Mouse (Mus musculus) intestine, embryonic 15.5 days (tissue): ENCODE data around the gene a. TPM values are rescaled to one million over a fixed set of nuclear protein-coding genes. Genes with fewer than 3 reads are reported as not detected.

Experiments used
- ATAC-seq: fragments of 200-750 bp; cut with Nextera tagmentation; 2 replicates; pipeline ENCODE4 v1.8.0; 2017; ENCODE audit warnings: moderate TSS enrichment, moderate library complexity
- H3K27ac ChIP-seq: fragments of 300-500 bp; sonication (generic); 2 replicates; pipeline ENCODE4 v1.5.1; 2015; ENCODE audit warnings: mild to moderate bottlenecking, inconsistent platforms
- H3K27me3 ChIP-seq: fragments of 300-500 bp; sonication (generic); replicated peaks from 2 replicates; pipeline ENCODE4 v1.6.1; 2015; ENCODE audit warnings: inconsistent platforms
- H3K36me3 ChIP-seq: fragments of 300-500 bp; sonication (generic); 2 replicates; pipeline ENCODE4 v1.6.1; 2015; ENCODE audit warnings: inconsistent platforms
- H3K4me1 ChIP-seq: fragments of 300-500 bp; sonication (generic); replicated peaks from 2 replicates; pipeline ENCODE4 v1.6.1; 2015; ENCODE audit warnings: inconsistent platforms
- H3K4me2 ChIP-seq: fragments of 300-500 bp; sonication (generic); replicated peaks from 2 replicates; pipeline ENCODE4 v1.6.1; 2015; ENCODE audit warnings: mild to moderate bottlenecking, inconsistent platforms
- H3K4me3 ChIP-seq: fragments of 300-500 bp; sonication (generic); replicated peaks from 2 replicates; pipeline ENCODE4 v1.5.1; 2015; ENCODE audit warnings: inconsistent platforms
- H3K9ac ChIP-seq: fragments of 300-500 bp; sonication (generic); 2 replicates; pipeline ENCODE4 v1.6.1; 2015; ENCODE audit warnings: inconsistent platforms
- H3K9me3 ChIP-seq: fragments of 300-500 bp; sonication (generic); 2 replicates; pipeline ENCODE4 v1.6.1; 2016; ENCODE audit warnings: inconsistent platforms
- WGBS: fragments of 180-500 bp; shearing (Covaris S2); methylation state at CpG from one replicate; pipeline ENCODE4 v1.1.7; 2015; 5-methylcytosine and 5-hydroxymethylcytosine counted together
- polyA plus RNA-seq: library from polyadenylated mRNA; unstranded; fragments of >200 nt; fragmentation: Nextera tagmentation; extraction: Ambion mirVana; gene quantifications from 2 replicates; pipeline ENCODE4 v1.2.1, GENCODE M21; 2015

The a gene
- polyA plus RNA-seq, 1 experiment from 2014 or later = 0.63 TPM

DNA sequence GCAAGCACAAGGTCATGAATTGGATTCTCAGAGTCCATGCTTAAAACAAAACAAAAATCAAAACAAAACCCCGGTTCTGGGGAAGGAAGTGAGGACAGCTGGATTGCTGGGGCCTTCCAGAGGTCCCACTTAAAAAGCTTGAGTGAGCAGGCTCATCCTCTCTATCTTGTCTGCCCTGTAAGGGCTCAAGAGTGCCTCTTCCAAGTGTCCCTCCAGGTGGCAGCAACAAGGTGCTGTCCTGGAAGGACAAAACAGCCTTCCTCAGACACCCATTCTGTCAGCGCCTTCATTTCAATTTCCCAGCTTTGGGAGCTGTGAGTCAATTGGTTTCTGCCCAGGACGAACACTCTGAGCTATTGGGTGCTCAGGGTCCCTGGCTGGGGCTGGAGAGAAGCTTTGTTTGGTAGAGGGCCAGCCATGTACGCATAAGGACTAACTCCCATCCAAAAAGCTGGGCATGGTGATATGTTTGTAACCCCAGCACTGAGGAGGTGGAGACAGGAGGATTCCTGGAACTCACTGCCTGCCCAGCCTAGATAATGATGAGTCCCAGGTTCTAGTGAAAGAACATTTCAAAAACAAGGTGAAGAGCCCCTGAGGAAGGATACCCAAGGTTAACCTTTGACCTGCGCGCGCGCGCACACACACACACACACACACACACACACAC lies 26.2 kb upstream of the a start:
- 82% methylated on average over 9 of the region's 9 CpGs for WGBS
- Histone ChIP-seq H3K9me3 (no peaks in the 10 kb centered on the region), H3K9ac (no peak overlapping the region), H3K4me3 (no peak overlapping the region), H3K27ac (no peak overlapping the region), H3K27me3 (no peaks in the 10 kb centered on the region), H3K4me1 (0 out of 2 replicates have a peak, but pooled peaks cover 7% of the 10 kb centered on the region), H3K36me3 (no peaks in the 10 kb centered on the region), H3K4me2 (no peak overlapping the region)
- peak; percentile 69; the same call in 1 of the 2 replicates for ATAC-seq

DNA sequence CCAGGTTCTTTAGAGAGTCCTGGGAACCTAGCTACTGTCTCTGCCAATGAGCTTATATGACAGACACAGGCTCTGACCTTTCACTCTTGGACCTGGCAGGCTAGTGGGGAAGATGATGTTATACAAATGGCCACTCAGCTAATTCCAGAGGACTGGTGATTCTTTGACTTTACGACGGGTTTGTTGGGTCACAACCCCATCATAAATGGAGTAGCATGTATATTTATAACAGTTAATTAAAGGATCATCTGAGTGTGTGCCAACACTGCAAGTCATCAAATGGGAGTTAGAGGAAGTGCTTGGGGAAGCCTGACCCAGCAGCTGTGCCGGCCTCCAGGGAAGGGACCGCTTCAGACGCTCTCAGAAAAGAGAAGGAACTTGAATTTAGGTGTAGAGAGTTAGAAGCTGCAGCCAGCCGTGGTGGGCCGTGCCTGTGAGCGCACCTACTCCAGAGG lies 25.6 kb upstream of the a start:
- no peak overlapping the region for H3K4me2 ChIP-seq
- no peaks in the 10 kb centered on the region for H3K36me3 ChIP-seq
- ATAC-seq = no peak
- H3K4me3 ChIP-seq = no peak overlapping the region
- no peak overlapping the region for H3K9ac ChIP-seq
- no peak overlapping the region for H3K27ac ChIP-seq
- 53% methylated on average over 8 of the region's 8 CpGs for WGBS
- no peaks in the 10 kb centered on the region for H3K9me3 ChIP-seq
- H3K4me1 ChIP-seq = 0 out of 2 replicates have a peak, but pooled peaks cover 7% of the 10 kb centered on the region
- no peaks in the 10 kb centered on the region for H3K27me3 ChIP-seq

DNA sequence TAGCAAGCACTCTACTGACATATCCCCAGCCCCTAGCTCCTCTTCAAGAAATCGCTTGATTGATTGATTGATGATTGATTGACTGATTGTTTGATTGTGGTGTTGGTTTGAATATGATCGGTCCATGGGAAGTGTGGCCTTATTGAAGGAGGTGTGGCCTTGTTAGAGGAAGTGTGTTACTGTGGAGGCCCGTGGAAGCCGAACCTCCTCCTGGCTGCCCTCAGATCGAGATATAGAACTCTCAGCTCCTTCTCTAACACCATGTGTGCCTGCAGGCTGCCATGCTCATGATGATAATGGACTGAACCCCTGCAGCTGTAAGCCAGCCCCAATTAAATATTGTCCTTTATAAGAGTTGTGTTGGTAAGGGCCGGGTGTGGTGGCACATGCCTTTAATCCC lies 24.2 kb upstream of the a start:
- H3K4me2 ChIP-seq = no peak overlapping the region

DNA sequence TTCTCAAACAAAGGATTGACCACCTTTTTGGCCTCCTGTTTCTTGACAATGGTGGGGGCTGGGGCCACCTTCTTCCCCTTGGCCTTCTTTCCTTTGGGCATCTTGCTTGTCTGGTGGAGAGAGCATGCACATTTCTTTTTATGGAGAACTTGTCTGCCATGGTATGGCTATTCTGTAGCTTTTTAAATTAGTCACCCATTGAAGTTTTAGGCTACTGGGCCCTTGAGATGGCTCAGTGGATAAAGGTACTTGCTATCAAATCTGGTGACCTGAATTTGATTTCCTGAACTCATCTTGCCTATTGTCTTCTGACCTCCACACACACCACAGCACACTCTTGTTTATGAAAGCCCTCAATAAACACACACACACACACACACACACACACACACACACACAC lies 21.3 kb upstream of the a start, which contains the start of gene Gm14214:
Gene Gm14214, minus strand, starts transcription at position 101 of the 400 bp plus-strand sequence.
- no peaks in the 10 kb centered on the region for H3K36me3 ChIP-seq
- 0 out of 2 replicates have a peak, but pooled peaks cover 2% of the 10 kb centered on the region for H3K4me1 ChIP-seq
- H3K9me3 ChIP-seq = no peaks in the 10 kb centered on the region
- no peak within 1 kb of the TSS for H3K4me3 ChIP-seq
- ATAC-seq = no peak
- H3K27ac ChIP-seq = no peak within 1 kb of the TSS
- H3K9ac ChIP-seq = no peak within 1 kb of the TSS
- H3K4me2 ChIP-seq = no peak within 1 kb of the TSS
- H3K27me3 ChIP-seq = no peaks in the 10 kb centered on the region

More for the DNA sequence above, 24.2 kb upstream of the a start:
- Histone ChIP-seq H3K9ac (no peak overlapping the region), H3K36me3 (no peaks in the 10 kb centered on the region), H3K4me1 (0 out of 2 replicates have a peak, but pooled peaks cover 7% of the 10 kb centered on the region), H3K4me3 (no peak overlapping the region), H3K9me3 (no peaks in the 10 kb centered on the region), H3K27ac (no peak overlapping the region), H3K27me3 (no peaks in the 10 kb centered on the region)
- ATAC-seq = no peak
- WGBS = 89% methylated on average over 6 of the region's 6 CpGs

DNA sequence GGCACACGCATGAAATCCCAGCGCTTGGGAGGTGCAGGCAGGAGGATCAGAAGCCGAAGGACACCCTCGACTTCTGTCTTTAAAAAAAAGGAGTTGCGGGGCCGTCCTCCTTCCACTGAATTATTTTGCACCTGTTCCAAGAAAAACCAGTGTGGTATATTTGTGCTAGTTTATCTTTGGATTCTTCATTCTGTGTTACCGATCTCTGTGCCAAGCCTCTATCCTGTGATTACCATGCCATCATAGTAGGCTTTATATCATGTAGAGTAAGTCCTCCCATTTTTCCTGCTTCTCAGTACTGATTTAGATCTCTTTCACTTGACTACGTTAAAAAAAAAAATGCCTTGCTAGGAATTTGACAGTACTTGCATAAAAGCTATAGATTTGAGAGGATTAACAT lies 19.6 kb upstream of the a start:
- H3K27ac ChIP-seq = no peak overlapping the region
- no peaks in the 10 kb centered on the region for H3K9me3 ChIP-seq
- no peak overlapping the region for H3K4me2 ChIP-seq
- ATAC-seq = no peak
- no peaks in the 10 kb centered on the region for H3K36me3 ChIP-seq
- H3K4me3 ChIP-seq = no peak overlapping the region
- H3K4me1 ChIP-seq = no peaks in the 10 kb centered on the region
- no peaks in the 10 kb centered on the region for H3K27me3 ChIP-seq
- 78% methylated on average over 8 of the region's 8 CpGs for WGBS
- no peak overlapping the region for H3K9ac ChIP-seq

DNA sequence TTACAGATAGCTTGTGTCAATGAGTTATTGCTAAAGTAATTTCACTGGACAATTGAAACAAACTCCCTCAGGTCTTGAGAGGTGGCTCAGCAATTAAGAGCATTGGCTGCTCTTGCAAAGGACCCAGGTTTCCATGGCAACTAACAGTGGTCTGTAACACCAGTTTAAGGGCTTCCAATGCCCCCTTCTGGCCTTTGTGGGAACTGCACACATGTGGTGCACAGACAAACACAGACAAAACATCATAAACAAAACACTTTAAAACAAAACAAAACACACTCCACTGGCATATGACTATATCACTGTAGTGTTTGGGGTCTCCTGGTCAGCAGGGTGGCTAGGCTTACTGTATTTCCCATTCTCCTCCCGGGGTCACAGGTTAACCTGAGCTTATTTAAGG lies 17.2 kb upstream of the a start:
- ATAC-seq = no peak
- Histone ChIP-seq H3K27ac (no peak overlapping the region), H3K4me1 (no peaks in the 10 kb centered on the region), H3K4me2 (no peak overlapping the region), H3K27me3 (no peaks in the 10 kb centered on the region), H3K4me3 (no peak overlapping the region), H3K9ac (no peak overlapping the region), H3K9me3 (no peaks in the 10 kb centered on the region), H3K36me3 (no peaks in the 10 kb centered on the region)
- WGBS = 78% methylated on average over 1 of the region's 1 CpGs

DNA sequence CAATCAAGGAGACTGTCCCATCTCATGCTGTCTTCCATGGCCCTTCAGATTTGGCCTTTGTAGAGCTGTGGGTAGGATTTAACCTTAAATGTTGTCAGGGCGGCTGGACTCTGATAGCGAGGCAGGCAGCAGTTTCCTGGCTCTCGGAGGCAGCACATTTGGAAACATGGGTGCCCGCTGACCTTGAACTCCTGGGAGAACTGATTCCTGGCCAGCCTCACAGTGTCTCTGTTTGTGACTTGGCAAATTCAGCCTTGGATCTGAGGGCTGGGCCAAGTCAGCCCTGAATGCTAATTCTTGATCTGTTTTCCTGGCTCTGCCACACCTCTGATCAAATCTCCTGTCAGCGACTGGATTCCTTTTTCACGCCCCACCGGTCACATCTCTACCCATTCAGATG lies 14.7 kb upstream of the a start:
- H3K27me3 ChIP-seq = no peaks in the 10 kb centered on the region
- H3K27ac ChIP-seq = no peak overlapping the region
- H3K4me1 ChIP-seq = no peaks in the 10 kb centered on the region
- H3K9me3 ChIP-seq = no peaks in the 10 kb centered on the region
- no peak overlapping the region for H3K4me2 ChIP-seq
- no peaks in the 10 kb centered on the region for H3K36me3 ChIP-seq
- ATAC-seq = no peak
- 70% methylated on average over 7 of the region's 7 CpGs for WGBS
- no peak overlapping the region for H3K4me3 ChIP-seq
- no peak overlapping the region for H3K9ac ChIP-seq

DNA sequence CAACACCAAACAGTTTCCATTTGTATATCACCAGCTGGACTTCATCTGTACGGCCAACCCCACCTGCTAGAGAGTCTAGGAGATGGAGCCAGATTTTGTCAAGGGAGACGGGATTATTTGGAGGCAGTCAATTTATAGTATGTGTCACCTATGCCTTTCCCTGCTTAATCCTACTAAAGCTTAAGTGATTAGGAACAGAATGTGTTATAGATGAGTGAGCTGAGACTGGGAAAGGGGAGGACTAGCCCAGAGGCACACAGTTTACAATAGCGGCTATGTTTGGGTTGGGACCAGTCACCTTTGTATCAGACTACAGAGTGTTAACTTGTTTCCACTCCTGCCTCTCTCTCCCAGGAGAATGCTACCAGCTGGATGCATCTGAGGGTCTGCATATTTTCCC lies 11.6 kb upstream of the a start:
- Histone ChIP-seq H3K27ac (no peak overlapping the region), H3K27me3 (no peaks in the 10 kb centered on the region), H3K36me3 (no peaks in the 10 kb centered on the region), H3K4me2 (no peak overlapping the region), H3K9me3 (no peaks in the 10 kb centered on the region), H3K9ac (no peak overlapping the region), H3K4me1 (no peaks in the 10 kb centered on the region), H3K4me3 (no peak overlapping the region)
- ATAC-seq = no peak
- WGBS = 52% methylated on average over 3 of the region's 3 CpGs

DNA sequence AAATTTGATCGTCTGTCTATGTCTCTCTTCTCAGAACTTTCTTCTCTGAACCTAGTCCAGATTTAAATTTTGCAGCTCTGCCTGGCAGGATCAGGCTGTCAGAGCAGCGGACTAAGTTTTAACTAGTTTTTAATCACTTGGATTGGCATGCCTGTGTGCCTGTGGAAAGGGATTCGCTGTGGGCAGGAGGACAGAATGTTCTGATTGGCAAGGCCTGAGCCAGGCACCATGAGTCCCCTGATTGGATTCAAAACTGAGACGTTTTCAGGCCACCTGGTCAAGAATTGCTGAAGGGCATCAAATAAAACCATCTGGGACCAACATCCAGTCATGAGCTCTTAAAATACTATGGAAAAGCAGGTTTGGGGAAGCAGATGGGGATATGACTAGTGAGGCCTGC lies 8.8 kb upstream of the a start:
- 73% methylated on average over 4 of the region's 4 CpGs for WGBS
- Histone ChIP-seq H3K36me3 (no peaks in the 10 kb centered on the region), H3K27ac (no peak overlapping the region), H3K4me3 (no peak overlapping the region), H3K9ac (no peak overlapping the region), H3K9me3 (no peaks in the 10 kb centered on the region), H3K4me2 (no peak overlapping the region), H3K27me3 (no peaks in the 10 kb centered on the region), H3K4me1 (no peaks in the 10 kb centered on the region)
- ATAC-seq = no peak

DNA sequence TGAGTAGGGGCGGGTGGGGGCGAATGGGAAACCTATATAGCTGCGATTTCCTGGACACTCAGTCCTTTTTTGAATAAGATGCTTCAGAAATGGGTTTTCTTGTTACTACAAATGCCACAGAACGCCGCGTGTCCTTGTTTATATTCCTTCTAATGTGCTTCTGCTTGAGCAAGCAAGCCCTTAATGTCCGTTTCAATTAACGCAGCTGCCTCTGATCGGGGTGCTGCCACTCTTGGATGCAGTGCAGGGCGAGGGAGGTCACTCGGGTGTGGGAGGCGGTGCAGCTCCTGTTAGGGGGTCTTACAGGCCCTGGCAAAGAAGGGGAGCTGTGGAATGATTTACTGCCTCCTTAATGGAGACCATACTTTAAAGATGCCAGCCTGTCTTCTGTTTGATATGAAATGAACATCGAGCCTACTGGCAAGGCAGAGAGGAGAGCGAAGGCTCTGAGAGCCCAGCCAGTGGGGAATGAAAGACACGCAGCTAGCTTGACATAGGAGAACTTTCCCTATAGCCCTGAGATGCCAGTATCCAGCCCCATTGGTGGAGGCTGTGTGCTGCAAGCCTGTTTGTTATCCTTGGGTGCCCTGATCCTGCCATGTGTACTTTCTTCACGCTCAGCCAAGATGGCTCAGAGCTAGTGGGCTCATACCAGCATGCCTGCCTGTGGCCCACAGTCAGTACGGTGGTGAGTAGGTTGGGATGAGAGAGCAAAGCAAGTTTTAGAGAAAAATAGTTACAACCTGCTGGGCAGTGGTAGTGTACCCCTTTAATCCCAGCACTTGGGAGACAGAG lies 8.1 kb upstream of the a start:
- WGBS = 67% methylated on average over 17 of the region's 17 CpGs
- ATAC-seq = no peak
- no peaks in the 10 kb centered on the region for H3K9me3 ChIP-seq
- H3K27ac ChIP-seq = no peak overlapping the region
- H3K4me3 ChIP-seq = no peak overlapping the region
- no peaks in the 10 kb centered on the region for H3K27me3 ChIP-seq
- H3K9ac ChIP-seq = no peak overlapping the region
- no peaks in the 10 kb centered on the region for H3K4me1 ChIP-seq
- H3K36me3 ChIP-seq = no peaks in the 10 kb centered on the region
- H3K4me2 ChIP-seq = no peak overlapping the region

DNA sequence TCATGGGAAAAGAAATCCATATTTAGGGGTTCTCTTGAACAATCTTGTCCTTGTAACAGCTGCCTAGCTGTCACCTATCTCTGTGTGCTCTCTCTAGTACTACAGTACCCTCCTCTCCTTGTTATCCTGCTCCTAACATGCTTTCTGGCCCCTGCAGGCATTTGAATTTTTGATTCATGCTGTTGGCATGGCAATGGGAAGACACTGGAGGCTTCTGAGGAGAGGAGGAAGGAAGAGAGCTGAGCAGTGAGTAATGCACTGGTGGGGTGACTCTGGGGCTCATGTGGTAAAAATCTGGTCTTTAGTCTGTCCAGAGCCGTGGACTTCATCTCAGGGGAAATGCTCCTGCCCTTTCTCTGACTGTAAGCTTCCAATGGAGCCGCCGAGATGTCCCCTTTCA lies 5.9 kb upstream of the a start:
- H3K4me2 ChIP-seq = no peak overlapping the region
- no peaks in the 10 kb centered on the region for H3K36me3 ChIP-seq
- 0 out of 2 replicates have a peak, but pooled peaks cover 2% of the 10 kb centered on the region for H3K4me1 ChIP-seq
- no peak for ATAC-seq
- 67% methylated on average over 3 of the region's 3 CpGs for WGBS
- H3K9me3 ChIP-seq = no peaks in the 10 kb centered on the region
- no peak overlapping the region for H3K27ac ChIP-seq
- no peak overlapping the region for H3K4me3 ChIP-seq
- no peaks in the 10 kb centered on the region for H3K27me3 ChIP-seq
- no peak overlapping the region for H3K9ac ChIP-seq

DNA sequence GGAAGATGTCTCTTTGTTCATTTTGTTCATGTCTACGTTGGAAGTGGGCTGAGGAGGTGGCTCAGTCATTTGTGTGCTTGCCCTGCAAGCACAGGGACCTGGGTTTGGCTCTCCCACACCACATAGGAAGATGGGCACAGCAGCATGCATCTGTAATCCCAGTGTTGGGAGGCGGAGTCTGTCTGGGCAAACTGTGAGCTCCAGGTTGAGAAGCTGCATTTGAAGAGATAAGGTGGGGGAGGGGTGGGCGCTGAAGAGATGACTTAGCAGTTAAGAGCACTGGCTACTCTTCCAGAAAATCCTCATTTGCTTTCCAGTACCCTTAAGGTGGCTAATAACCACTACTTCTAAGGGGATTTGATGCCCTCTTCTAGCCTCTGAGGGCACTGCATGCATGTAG lies 5.0 kb upstream of the a start:
- no peak overlapping the region for H3K4me3 ChIP-seq
- no peaks in the 10 kb centered on the region for H3K9me3 ChIP-seq
- 62% methylated on average over 3 of the region's 3 CpGs for WGBS
- H3K4me2 ChIP-seq = no peak overlapping the region
- no peaks in the 10 kb centered on the region for H3K36me3 ChIP-seq
- no peak overlapping the region for H3K9ac ChIP-seq
- H3K4me1 ChIP-seq = 0 out of 2 replicates have a peak, but pooled peaks cover 2% of the 10 kb centered on the region
- no peak for ATAC-seq
- no peak overlapping the region for H3K27ac ChIP-seq
- H3K27me3 ChIP-seq = no peaks in the 10 kb centered on the region
